Mouse (Mus musculus): ENCODE data around the gene Ntf3.

The Ntf3 gene

GRCm38 (mm10) chr6:126159279-126160066, 7.2 kb downstream of the Ntf3 start:
- DNase-seq (ENCODE audit: extremely low read depth, low read depth) = no peak

DNA sequence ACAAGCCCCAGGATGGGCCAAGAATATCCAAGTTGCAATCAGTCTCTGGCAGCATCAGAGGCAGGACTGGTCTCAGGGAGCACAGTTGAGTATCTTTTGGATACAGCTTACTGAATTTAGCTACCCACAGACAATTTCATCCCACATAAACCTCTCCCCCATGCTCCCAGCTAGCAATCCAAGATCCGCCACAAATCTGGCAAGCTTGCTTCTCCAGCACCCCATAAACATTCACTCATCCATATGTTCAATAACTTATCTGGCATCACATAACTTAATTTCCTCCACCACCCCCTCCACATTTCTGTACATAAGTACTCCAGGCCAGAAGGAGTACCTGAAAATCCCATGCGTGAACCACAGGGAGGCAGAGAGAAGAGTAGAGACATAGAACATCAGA, 10.8 kb downstream of the Ntf3 start:
- DNase-seq (ENCODE audit: extremely low read depth, low read depth) = no peak

DNA sequence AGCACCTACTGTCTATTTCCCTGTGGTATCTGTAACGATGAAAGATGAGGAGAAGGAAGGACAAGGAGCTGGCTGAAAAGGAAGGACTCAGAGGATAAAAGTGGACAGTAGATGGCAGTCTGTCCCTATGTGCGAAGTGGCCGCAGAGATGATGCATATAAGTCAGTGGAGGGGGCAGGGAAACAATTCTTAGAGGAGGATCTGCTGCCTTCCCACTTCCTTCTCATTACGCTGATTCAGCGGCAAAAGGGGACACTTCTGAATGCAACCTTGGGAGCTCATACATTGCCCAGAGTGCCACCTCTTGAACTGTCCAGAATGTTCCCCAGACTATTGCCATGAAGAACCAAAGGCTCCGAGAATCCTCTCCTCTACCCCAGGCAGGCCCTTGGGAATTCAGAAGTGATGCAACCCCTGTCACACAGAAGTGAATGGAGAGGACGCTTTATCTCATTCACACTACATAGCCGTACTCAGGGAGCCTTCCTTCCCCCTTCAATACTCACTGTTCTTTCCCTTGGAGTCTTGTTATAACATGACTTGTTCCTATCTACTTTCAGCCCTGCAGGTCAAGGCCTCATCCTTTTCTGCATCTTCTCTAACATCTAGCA, 12.2 kb downstream of the Ntf3 start:
- DNase-seq (ENCODE audit: extremely low read depth, low read depth) = no peak

- no peak for DNase-seq (ENCODE audit: extremely low read depth, low read depth)
Observed at GRCm38 (mm10) chr6:126153154-126153553, 13.6 kb downstream of the Ntf3 start.

- no peak for DNase-seq (ENCODE audit: extremely low read depth, low read depth)
Observed at GRCm38 (mm10) chr6:126143659-126144058, 23.1 kb downstream of the Ntf3 start.

- DNase-seq (ENCODE audit: extremely low read depth, low read depth) = no peak
Observed at GRCm38 (mm10) chr6:126142741-126143140, 24.0 kb downstream of the Ntf3 start.

DNA sequence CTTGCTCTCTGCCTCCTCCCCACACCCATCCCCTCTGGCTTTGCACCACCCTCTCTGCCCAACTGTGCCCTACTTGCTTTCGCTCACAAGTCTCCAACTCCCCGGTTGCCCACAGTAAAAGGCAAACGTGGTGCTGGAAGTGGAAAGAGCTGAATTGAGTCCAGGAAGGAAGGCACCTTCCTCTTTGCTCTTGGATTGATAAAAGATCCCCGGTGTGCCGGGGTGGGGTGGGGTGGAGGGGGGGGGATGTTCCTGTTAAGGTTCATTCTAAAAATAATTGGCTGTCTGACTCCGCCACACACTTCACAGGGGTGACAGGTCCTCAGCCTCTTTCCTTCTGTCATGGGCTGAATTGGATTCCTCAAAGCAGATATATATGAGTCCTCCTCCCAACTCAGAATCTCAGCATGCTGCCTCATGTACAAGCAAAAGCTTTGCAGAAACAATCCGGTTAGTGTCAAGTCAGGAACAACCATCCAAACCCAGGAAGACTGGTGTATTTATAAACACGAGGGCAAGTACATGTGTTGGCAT, 24.6 kb downstream of the Ntf3 start:
- no peak for DNase-seq (ENCODE audit: extremely low read depth, low read depth)

DNA sequence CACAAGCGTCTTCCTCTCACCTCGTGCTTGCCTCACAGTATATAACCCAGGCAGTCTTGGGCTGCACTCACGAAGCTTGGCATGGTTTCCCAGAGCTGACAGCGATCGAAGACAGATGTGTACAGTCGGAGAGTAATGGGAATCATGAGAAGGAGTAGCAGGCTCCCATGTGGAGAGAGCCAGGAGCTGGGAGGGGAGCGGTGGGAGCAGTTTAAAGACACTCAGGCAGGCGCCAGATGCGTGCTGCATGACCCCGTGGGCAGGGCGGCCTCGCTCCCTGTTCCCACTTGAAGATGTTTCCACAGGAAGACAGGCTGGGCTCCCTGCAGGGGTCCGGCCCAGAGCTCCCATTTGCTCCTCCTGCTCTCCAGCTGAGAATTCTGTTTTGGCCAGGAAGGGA, 25.2 kb downstream of the Ntf3 start:
- no peak for DNase-seq (ENCODE audit: extremely low read depth, low read depth)

- DNase-seq (ENCODE audit: extremely low read depth, low read depth) = no peak
Observed at GRCm38 (mm10) chr6:126140961-126141360, 25.7 kb downstream of the Ntf3 start.

GRCm38 (mm10) chr6:126140416-126140815, 26.3 kb downstream of the Ntf3 start:
- DNase-seq (ENCODE audit: extremely low read depth, low read depth) = no peak

DNA sequence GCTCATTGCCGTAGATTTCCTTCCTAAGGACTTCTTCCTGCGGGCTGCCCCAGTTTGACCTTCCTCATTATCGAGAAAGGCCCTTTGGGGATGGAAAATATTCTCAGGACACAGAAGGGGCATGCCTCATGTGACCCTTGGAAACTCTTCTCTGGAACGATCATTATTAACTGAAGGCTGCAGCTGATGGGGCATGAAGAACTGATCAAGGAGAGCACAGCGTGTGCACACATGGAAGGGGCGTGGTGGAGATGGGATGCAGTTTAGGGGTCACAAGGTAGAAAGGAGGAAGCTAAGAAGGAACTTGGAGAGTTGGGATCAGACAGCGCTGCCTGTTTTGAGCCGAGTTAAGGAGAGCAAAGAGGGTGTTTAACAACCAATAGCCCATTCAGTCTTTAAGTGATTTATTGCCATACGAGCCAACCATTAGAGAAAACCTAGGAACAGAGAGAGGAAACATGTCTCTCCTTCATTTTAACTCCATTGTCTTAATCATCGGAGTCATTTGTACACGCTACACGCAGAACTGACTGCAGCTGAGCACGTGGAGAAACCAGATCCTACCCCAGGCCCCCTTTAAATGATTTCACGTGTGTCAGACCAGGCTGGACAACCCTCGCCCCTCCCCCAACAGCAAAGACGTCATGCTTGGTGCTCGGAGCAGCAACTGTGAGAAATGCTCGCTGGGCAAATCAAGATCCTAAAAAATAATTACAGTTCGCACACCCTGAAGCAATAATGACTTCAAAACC, 32.4 kb downstream of the Ntf3 start:
- DNase-seq (ENCODE audit: extremely low read depth, low read depth) = no peak

GRCm38 (mm10) chr6:126128238-126128637, 38.5 kb downstream of the Ntf3 start:
- DNase-seq (ENCODE audit: extremely low read depth, low read depth) = no peak

DNA sequence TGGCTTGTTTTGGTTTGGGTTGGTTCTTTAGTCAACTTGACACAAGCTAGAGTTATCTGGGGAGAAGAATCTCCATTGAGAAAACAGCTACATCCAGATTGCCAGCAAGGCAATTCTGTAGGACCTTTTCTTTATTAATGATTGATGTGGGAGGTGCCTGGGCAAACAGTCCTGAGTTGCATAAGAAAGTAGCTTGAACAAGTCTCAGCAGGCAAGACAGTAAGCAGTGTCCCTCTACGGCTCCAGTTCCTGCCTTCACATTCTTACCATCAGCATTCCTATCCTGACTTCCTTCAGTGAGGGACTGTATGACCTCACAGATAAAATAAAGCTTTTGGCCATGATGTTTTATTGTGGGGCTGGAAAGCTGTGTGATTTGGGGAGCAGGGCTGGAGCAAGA, 48.5 kb downstream of the Ntf3 start:
- no peak for DNase-seq (ENCODE audit: extremely low read depth, low read depth)

DNA sequence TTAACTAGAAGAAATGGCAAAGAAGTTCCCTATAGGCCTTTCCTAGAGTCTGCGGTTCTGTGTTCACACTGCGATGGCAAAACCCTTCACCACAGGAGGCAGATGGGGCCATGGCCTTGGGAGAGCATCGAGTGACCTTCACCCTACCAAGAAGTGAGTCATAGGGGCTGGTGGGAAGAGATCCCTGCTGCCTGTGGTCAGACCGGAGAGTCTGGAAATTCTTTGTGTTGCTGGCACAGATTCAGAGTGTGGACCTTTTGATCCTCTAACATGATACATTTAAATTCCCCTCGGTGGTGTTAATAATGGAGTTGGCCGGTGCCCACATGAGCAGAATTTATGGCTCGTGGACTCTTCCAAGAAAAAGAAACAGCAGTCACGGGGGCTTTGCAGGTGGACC, 49.5 kb downstream of the Ntf3 start:
- no peak for DNase-seq (ENCODE audit: extremely low read depth, low read depth)

GRCm38 (mm10) chr6:126114934-126115633, 51.6 kb downstream of the Ntf3 start:
- no peak for DNase-seq (ENCODE audit: extremely low read depth, low read depth)

DNA sequence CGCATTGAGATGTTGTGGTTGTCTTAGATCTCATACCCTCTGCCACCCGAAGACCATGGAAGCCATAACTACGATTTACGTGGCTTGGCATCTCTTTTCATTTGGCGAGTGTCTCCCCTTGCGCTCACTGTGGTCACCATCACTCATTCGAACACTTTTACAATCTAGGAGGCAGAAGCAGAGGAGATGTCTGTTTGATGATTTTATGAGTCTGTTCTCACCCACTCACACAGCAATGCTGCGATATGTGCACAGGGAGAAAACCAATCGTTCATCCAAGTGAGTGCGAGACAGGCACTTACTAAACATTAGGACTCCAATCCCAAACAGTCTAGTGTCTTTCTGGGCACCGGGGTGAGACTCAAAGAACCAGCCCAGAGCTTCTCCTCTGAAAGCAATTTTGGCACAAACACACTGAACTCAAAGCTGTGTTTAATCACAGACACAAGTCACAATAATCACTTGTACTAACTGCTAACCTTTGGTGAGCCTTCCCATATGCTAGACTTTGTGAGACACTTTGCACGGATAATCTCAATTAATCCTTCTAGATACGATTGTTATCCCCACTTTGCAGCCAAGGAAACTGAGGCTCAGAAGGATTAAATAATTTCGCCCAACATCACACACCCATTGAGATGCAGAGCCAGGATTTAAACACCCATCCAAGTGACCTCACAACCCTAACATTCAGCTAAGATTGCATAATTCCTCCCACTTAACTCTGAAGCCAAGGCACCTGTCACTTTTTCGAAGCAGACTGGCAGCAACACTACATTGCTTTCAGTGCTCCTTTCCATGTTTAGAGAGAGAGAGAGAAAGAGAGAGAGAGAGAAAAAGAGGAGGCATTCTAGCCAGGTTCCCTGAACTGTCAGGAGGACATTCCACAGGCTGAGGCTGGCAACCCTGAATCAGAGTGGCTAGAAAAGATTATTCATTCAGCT, 55.5 kb downstream of the Ntf3 start:
- DNase-seq (ENCODE audit: extremely low read depth, low read depth) = no peak

DNA sequence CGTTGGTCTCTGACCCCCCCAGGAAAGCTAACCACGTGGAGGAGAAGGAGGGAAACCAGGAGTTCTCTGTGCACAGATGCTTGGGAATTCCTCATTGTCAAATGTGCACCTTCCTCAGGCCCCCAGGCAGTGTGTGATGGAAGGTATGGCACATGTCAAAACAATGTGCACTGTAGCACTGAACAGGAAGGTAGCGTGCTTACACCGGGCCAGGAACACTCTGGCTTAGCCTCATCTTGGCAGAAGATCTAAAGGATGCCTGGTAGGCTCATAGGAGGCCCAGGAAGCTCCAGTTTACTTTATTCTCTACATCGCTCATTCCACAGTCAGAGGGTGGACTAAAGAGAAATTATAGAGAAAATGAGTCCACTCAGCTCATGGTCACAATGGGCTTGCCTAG, 57.5 kb downstream of the Ntf3 start:
- DNase-seq (ENCODE audit: extremely low read depth, low read depth) = no peak

DNA sequence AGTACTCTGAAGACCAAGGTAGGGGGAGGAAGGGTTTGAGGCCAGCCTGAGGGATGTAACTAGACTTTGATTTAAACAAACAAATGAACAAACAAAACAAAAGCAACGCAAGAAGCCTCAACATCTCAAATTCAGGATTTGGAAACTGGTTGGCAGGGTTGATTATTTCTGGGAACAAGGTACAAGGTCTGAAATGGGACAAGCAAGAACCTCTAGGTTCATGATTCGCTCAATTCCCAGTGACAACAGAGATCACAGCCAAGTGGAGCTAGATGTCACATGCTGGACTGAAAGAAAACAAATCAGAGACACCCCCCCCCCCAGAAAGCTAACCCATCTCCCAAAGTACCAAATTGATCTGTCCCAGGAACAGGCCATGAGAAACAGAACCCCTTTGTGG, 57.9 kb downstream of the Ntf3 start:
- no peak for DNase-seq (ENCODE audit: extremely low read depth, low read depth)

- no peak for DNase-seq (ENCODE audit: extremely low read depth, low read depth)
Observed at GRCm38 (mm10) chr6:126107398-126107797, 59.3 kb downstream of the Ntf3 start.

- DNase-seq (ENCODE audit: extremely low read depth, low read depth) = no peak
Observed at GRCm38 (mm10) chr6:126106798-126107173, 59.9 kb downstream of the Ntf3 start.
